Mouse (Mus musculus) heart, adult 2 months (tissue): ENCODE results near the gene Gm49630. TPM values are rescaled to one million over a fixed set of nuclear protein-coding genes. Genes with fewer than 3 reads are reported as not detected.
"Not testable (repeated sequence)": the region's sequence is repeated elsewhere in the genome, so short reads cannot be mapped to it uniquely, and the experiment has no call there.

Experiments used
- DNase-seq, 2 experiments: peaks; one replicate each; pipeline ENCODE4 v3.0.0; 2021
- H3K27ac ChIP-seq: fragments of 200-600 bp; 2 replicates; pipeline ENCODE4 v1.8.1; 2022
- H3K27me3 ChIP-seq: fragments of 200-500 bp; 2 replicates; pipeline ENCODE4 v1.6.1; 2012; ENCODE audit warnings: mild to moderate bottlenecking, low read length, inconsistent platforms, mixed read lengths; ENCODE audit not compliant: control insufficient read depth, insufficient read depth
- H3K36me3 ChIP-seq: fragments of 200-500 bp; 2 replicates; pipeline ENCODE4 v1.6.1; 2012; ENCODE audit warnings: low read length, inconsistent platforms; ENCODE audit not compliant: control insufficient read depth, insufficient read depth
- H3K4me1 ChIP-seq: fragments of 200-500 bp; 2 replicates; pipeline ENCODE4 v1.6.1; 2011; ENCODE audit warnings: low read length; ENCODE audit not compliant: control insufficient read depth, insufficient read depth
- H3K4me3 ChIP-seq: fragments of 200-600 bp; 2 replicates; pipeline ENCODE4 v1.8.1; 2022
- H3K79me2 ChIP-seq: fragments of 200-500 bp; replicated peaks from 2 replicates; pipeline ENCODE4 v1.6.1; 2012; ENCODE audit warnings: mild to moderate bottlenecking, inconsistent platforms, low read length, moderate library complexity, mixed read lengths; ENCODE audit not compliant: control insufficient read depth, insufficient read depth
- H3K9ac ChIP-seq: fragments of 200-500 bp; 2 replicates; pipeline ENCODE4 v1.6.1; 2012; ENCODE audit warnings: low read depth, mild to moderate bottlenecking, control low read depth, inconsistent platforms, low read length, mixed read lengths
- CTCF ChIP-seq: fragments of 200-600 bp; IDR thresholded peaks from 2 replicates; pipeline ENCODE4 v1.8.1; 2022; ENCODE audit warnings: antibody characterized with exemption, mild to moderate bottlenecking, moderate library complexity
- WGBS: fragments of 180-500 bp; shearing (Covaris S2); methylation state at CpG from one replicate; pipeline ENCODE4 v1.1.7; 2018; 5-methylcytosine and 5-hydroxymethylcytosine counted together
- intact Hi-C: fragments of 180-260 bp; cut with DNase I; formaldehyde crosslinking; loops from one replicate; pipeline ENCODE4 v1.15.1; 2025
- long read RNA-seq: library from polyadenylated mRNA; stranded (forward); transcript quantifications from one replicate; pipeline ENCODE4 v2.0.0, GENCODE M21; 2021
- polyA plus RNA-seq: library from polyadenylated mRNA; depleted of rRNA; stranded (reverse); fragments of >200 nt; gene quantifications from 2 replicates; pipeline ENCODE4 v1.2.3, GENCODE M21; 2012; rRNA removed
- total RNA-seq, 2 experiments: library from RNA; stranded (reverse); gene quantifications; 2 replicates each; pipeline ENCODE4 v1.2.3; 2021

The Gm49630 gene
- total RNA-seq (not detected), polyA plus RNA-seq (not detected in 2 replicates)
- long read RNA-seq = 0 reads

GRCm38 (mm10) chr17:7371879-7372278 is at the start of gene Gm49630:
Gm49630 (minus strand) TSS chr17:7371979.
- H3K27ac ChIP-seq, H3K27me3 ChIP-seq, H3K4me1 ChIP-seq, H3K9ac ChIP-seq, H3K36me3 ChIP-seq, H3K4me3 ChIP-seq, DNase-seq, intact Hi-C loops, H3K79me2 ChIP-seq: not testable (repeated sequence)
- WGBS = 82% methylated on average over 3 of the region's 5 CpGs

DNA sequence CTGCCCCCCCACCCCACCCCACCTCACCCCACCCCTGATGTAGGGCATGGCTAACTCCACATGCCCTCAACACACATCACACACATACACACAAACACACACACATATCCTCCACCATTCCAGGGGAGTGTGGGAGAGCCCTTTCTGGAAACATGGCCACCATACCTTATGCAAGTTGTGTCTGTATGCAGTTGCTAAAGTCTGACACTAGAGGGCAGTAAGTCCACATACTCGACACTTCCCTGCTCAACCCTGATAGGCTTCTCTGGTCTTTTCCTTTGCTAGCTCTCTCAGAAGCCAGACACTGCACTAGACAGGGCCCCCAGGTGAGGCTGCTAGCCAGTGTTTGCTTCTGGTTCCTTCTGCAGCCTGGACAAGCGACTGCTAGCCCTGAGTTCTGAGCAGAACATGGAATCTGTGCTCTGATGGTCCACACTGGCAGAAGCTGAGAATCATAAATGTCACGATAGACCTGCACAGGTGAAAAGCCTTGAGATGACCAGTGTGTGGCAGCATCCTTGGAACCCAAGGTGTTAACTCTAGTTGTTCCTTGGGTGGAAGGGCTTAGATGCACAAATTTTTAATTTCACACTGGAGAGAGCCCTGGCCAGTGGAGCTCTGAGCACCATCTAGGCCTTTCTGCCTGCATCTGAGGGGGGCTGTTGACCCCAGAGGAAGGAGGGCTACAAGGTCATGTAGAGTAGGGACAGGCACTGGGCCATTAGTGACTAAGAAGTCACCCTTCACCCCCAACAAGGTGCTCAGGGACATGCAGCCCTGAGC is 48.6 kb upstream of the Gm49630 start:
- 38% methylated on average over 3 of the region's 3 CpGs for WGBS
- intact Hi-C loops, H3K36me3 ChIP-seq, H3K27ac ChIP-seq, H3K9ac ChIP-seq, H3K4me3 ChIP-seq, DNase-seq, H3K79me2 ChIP-seq, H3K27me3 ChIP-seq, H3K4me1 ChIP-seq: not testable (repeated sequence)
- TF ChIP-seq CTCF = peak; percentile 62

GRCm38 (mm10) chr17:7414601-7415310 is 43.0 kb upstream of the Gm49630 start:
- H3K36me3 ChIP-seq, H3K27ac ChIP-seq, intact Hi-C loops, H3K27me3 ChIP-seq, H3K4me3 ChIP-seq, H3K79me2 ChIP-seq, DNase-seq, H3K9ac ChIP-seq, H3K4me1 ChIP-seq: not testable (repeated sequence)
- WGBS = 76% methylated on average over 9 of the region's 9 CpGs

- WGBS = 39% methylated on average over 8 of the region's 8 CpGs
- intact Hi-C loops = not testable (repeated sequence)
These were observed 41.6 kb upstream of the Gm49630 start for GRCm38 (mm10) chr17:7413336-7413735.

GRCm38 (mm10) chr17:7399770-7400169 is 28.0 kb upstream of the Gm49630 start:
- H3K4me1 ChIP-seq, H3K9ac ChIP-seq, H3K4me3 ChIP-seq, H3K79me2 ChIP-seq, DNase-seq, intact Hi-C loops, H3K36me3 ChIP-seq, H3K27me3 ChIP-seq, H3K27ac ChIP-seq: not testable (repeated sequence)
- WGBS = 81% methylated on average over 6 of the region's 6 CpGs

More at GRCm38 (mm10) chr17:7413336-7413735, 41.6 kb upstream of the Gm49630 start:
- H3K4me3 ChIP-seq, H3K27ac ChIP-seq, H3K27me3 ChIP-seq, DNase-seq, H3K79me2 ChIP-seq, H3K9ac ChIP-seq, H3K36me3 ChIP-seq, H3K4me1 ChIP-seq: not testable (repeated sequence)

DNA sequence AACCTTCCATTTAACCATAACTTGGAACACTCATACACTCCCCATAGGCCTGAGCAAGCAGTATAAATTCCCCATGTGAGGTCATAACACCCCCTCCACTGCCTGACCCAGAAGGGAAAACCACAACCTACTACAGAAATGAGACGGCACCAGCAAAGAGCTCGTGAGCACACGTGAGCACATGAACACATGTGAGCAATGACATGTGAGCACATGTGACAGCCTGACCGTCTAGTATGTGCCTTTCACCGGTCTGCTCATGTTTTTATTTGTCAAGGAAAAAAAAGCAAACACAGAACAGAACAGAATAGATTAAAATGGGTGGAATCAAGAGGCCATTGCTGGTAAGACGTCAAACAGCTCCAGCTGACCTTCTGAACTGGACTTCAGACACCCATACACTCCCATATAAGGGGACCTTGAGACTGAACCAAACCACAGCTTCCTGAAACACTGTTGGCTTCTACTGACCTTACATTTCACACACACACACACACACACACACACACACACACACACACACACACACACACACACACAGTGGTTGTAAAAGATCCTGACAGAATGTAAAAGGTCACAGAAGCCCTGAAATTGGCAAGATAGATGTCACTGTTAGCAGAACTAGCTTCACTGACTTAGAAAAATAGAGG is 26.5 kb upstream of the Gm49630 start:
- 67% methylated on average over 6 of the region's 6 CpGs for WGBS
- H3K36me3 ChIP-seq, H3K79me2 ChIP-seq, H3K27me3 ChIP-seq, H3K4me3 ChIP-seq, H3K4me1 ChIP-seq, intact Hi-C loops, H3K27ac ChIP-seq, H3K9ac ChIP-seq: not testable (repeated sequence)
- peak in 1 of 2 experiments; percentile 7 for DNase-seq

- H3K9ac ChIP-seq, H3K27me3 ChIP-seq, DNase-seq, H3K36me3 ChIP-seq, H3K4me3 ChIP-seq, H3K4me1 ChIP-seq, H3K27ac ChIP-seq, H3K79me2 ChIP-seq, intact Hi-C loops: not testable (repeated sequence)
- 87% methylated on average over 13 of the region's 13 CpGs for WGBS
These were observed 25.3 kb upstream of the Gm49630 start for GRCm38 (mm10) chr17:7397079-7397478.

DNA sequence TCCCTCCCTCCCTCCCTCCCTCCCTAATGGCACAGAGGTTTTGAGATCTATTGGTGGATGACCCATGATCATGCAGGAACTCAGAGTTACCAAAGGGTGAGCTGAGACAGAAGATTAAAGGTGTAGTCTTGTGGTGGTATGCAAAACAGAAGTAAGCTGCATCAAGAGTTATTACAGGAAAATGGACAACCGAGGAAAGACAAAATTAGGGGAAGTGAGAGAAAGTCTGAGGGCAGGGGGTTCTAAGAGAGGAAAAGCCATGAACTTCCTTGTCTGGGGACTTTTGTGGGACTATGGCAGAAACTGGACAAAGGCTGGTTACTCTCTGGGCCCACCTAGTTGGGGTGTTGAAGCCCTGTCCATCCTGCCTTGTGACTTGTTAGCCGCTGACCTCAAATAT is 24.5 kb upstream of the Gm49630 start:
- H3K79me2 ChIP-seq, H3K9ac ChIP-seq, H3K4me1 ChIP-seq, H3K27ac ChIP-seq, DNase-seq, H3K27me3 ChIP-seq, H3K4me3 ChIP-seq, intact Hi-C loops, H3K36me3 ChIP-seq: not testable (repeated sequence)
- WGBS = no CpG with 5 or more reads among the region's 2 CpGs

DNA sequence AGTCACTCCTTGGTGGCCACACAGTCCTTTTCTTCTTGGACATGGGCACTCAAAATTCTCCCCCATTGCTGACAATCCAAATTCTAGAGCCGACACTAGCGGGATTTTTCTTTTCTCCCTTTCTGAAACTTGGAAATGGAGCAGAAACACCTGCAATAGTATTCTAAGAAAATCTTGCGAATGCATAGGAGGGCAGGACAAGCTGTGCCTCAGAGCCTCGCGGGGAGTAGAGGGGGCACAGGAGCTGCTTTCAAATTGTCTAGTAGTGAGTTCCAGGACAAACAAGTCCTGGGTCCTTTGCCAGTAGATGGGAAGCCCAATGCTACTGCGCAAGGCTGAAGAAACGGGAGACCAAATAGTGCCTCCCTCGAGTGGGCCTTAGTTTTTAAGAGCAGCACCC is 23.9 kb upstream of the Gm49630 start:
- H3K27me3 ChIP-seq, DNase-seq, H3K27ac ChIP-seq, H3K36me3 ChIP-seq, H3K9ac ChIP-seq, H3K4me1 ChIP-seq, intact Hi-C loops, H3K79me2 ChIP-seq, H3K4me3 ChIP-seq: not testable (repeated sequence)
- 92% methylated on average over 8 of the region's 8 CpGs for WGBS
